Mouse (Mus musculus): ENCODE results near the gene Tenm2. TPM values are rescaled to one million over a fixed set of nuclear protein-coding genes. Genes with fewer than 3 reads are reported as not detected.

Tenm2 gene
- polyA plus RNA-seq, 1 experiment from 2014 or later = 0.03 TPM

GRCm38 (mm10) chr11:36074015-36074567, 1161.7 kb downstream of the Tenm2 start:
- Histone ChIP-seq H3K27me3 (no peaks in the 10 kb centered on the region), H3K9ac (no peak overlapping the region), H3K36me3 (replicated peaks) (no peaks in the 10 kb centered on the region), H3K4me3 (replicated peaks) (no peak overlapping the region), H3K4me2 (no peak overlapping the region), H3K9me3 (replicated peaks) (no peaks in the 10 kb centered on the region), H3K27ac (replicated peaks) (no peak overlapping the region), H3K4me1 (replicated peaks) (no peaks in the 10 kb centered on the region)
- ATAC-seq (ENCODE audit: insufficient read depth) = no peak
- 55% methylated on average over 8 of the region's 8 CpGs for WGBS (ENCODE audit: insufficient replicate concordance)

- H3K27me3 ChIP-seq = no peaks in the 10 kb centered on the region
- no peak overlapping the region for H3K4me2 ChIP-seq
- H3K27ac ChIP-seq (replicated peaks) = no peak overlapping the region
- no peak overlapping the region for H3K9ac ChIP-seq
- no peaks in the 10 kb centered on the region for H3K36me3 ChIP-seq (replicated peaks)
- no peaks in the 10 kb centered on the region for H3K9me3 ChIP-seq (replicated peaks)
- H3K4me1 ChIP-seq (replicated peaks) = no peaks in the 10 kb centered on the region
- no peak overlapping the region for H3K4me3 ChIP-seq (replicated peaks)
- ATAC-seq (ENCODE audit: insufficient read depth) = no peak
- WGBS (ENCODE audit: insufficient replicate concordance) = 58% methylated on average over 8 of the region's 8 CpGs
These were observed 1162.5 kb downstream of the Tenm2 start for GRCm38 (mm10) chr11:36073074-36073818.

- ATAC-seq (ENCODE audit: insufficient read depth) = no peak
- Histone ChIP-seq H3K9ac (no peak overlapping the region), H3K9me3 (replicated peaks) (no peaks in the 10 kb centered on the region), H3K27ac (replicated peaks) (no peak overlapping the region), H3K36me3 (replicated peaks) (no peaks in the 10 kb centered on the region), H3K4me2 (no peak overlapping the region), H3K4me3 (replicated peaks) (no peak overlapping the region), H3K4me1 (replicated peaks) (no peaks in the 10 kb centered on the region), H3K27me3 (no peaks in the 10 kb centered on the region)
- 58% methylated on average over 5 of the region's 5 CpGs for WGBS (ENCODE audit: insufficient replicate concordance)
These were observed 1163.1 kb downstream of the Tenm2 start for GRCm38 (mm10) chr11:36072646-36073045.

- no peak overlapping the region for H3K27ac ChIP-seq (replicated peaks)
- no peaks in the 10 kb centered on the region for H3K27me3 ChIP-seq
- WGBS (ENCODE audit: insufficient replicate concordance) = 51% methylated on average over 9 of the region's 9 CpGs
- H3K36me3 ChIP-seq (replicated peaks) = no peaks in the 10 kb centered on the region
- H3K4me2 ChIP-seq = no peak overlapping the region
- H3K9me3 ChIP-seq (replicated peaks) = no peaks in the 10 kb centered on the region
- no peak overlapping the region for H3K9ac ChIP-seq
- no peaks in the 10 kb centered on the region for H3K4me1 ChIP-seq (replicated peaks)
- no peak for ATAC-seq (ENCODE audit: insufficient read depth)
- no peak overlapping the region for H3K4me3 ChIP-seq (replicated peaks)
These were observed 1163.7 kb downstream of the Tenm2 start for GRCm38 (mm10) chr11:36072038-36072437.

DNA sequence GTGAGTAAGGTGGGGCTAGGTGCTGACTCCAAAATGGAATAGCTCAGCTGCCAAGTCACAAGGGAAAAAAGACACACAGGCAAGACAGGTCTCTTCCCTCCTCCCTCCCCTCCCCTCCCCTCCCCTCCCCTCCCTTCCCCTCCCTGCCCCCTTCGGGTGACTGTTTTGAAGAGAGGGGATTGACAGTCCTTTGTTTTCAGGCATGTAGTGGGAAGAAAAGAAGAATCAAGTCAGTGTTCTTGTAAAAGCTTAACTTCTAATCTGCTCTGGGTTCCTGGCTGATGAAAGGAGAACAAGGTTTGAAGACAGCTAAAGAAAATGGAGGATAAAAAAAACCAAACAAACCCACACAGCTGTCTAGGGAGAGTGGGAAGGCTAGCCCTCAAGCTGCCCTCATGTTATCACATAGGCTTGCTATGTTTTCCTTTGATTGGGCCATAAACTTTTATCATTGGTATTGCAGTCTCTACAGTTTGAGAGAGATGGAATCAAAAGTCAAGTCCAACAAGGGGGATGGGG, 1176.4 kb downstream of the Tenm2 start:
- Histone ChIP-seq H3K4me3 (replicated peaks) (no peak overlapping the region), H3K9me3 (replicated peaks) (no peaks in the 10 kb centered on the region), H3K4me2 (no peak overlapping the region), H3K4me1 (replicated peaks) (no peaks in the 10 kb centered on the region), H3K27me3 (no peaks in the 10 kb centered on the region), H3K9ac (no peak overlapping the region), H3K36me3 (replicated peaks) (no peaks in the 10 kb centered on the region), H3K27ac (replicated peaks) (no peak overlapping the region)
- ATAC-seq (ENCODE audit: insufficient read depth) = no peak
- 17% methylated on average over 1 of the region's 1 CpGs for WGBS (ENCODE audit: insufficient replicate concordance)

- Histone ChIP-seq H3K36me3 (replicated peaks) (no peaks in the 10 kb centered on the region), H3K9me3 (replicated peaks) (no peaks in the 10 kb centered on the region), H3K4me2 (no peak overlapping the region), H3K4me1 (replicated peaks) (no peaks in the 10 kb centered on the region), H3K4me3 (replicated peaks) (no peak overlapping the region), H3K27me3 (no peaks in the 10 kb centered on the region), H3K27ac (replicated peaks) (no peak overlapping the region), H3K9ac (no peak overlapping the region)
- ATAC-seq (ENCODE audit: insufficient read depth) = no peak
- WGBS (ENCODE audit: insufficient replicate concordance) = 82% methylated on average over 11 of the region's 11 CpGs
These were observed 1179.2 kb downstream of the Tenm2 start for GRCm38 (mm10) chr11:36056525-36056924.

- Histone ChIP-seq H3K36me3 (replicated peaks) (no peaks in the 10 kb centered on the region), H3K27ac (replicated peaks) (no peak overlapping the region), H3K9ac (no peak overlapping the region), H3K4me1 (replicated peaks) (no peaks in the 10 kb centered on the region), H3K9me3 (replicated peaks) (no peaks in the 10 kb centered on the region), H3K27me3 (no peaks in the 10 kb centered on the region), H3K4me2 (no peak overlapping the region), H3K4me3 (replicated peaks) (no peak overlapping the region)
- no peak for ATAC-seq (ENCODE audit: insufficient read depth)
- 68% methylated on average over 7 of the region's 7 CpGs for WGBS (ENCODE audit: insufficient replicate concordance)
These were observed 1181.4 kb downstream of the Tenm2 start for GRCm38 (mm10) chr11:36054323-36054722.

- no peak for ATAC-seq (ENCODE audit: insufficient read depth)
- Histone ChIP-seq H3K9me3 (replicated peaks) (no peaks in the 10 kb centered on the region), H3K9ac (no peak overlapping the region), H3K27me3 (no peaks in the 10 kb centered on the region), H3K4me2 (no peak overlapping the region), H3K4me3 (replicated peaks) (no peak overlapping the region), H3K36me3 (replicated peaks) (no peaks in the 10 kb centered on the region), H3K4me1 (replicated peaks) (no peaks in the 10 kb centered on the region), H3K27ac (replicated peaks) (no peak overlapping the region)
- 41% methylated on average over 4 of the region's 4 CpGs for WGBS (ENCODE audit: insufficient replicate concordance)
These were observed 1182.3 kb downstream of the Tenm2 start for GRCm38 (mm10) chr11:36053457-36053856.

DNA sequence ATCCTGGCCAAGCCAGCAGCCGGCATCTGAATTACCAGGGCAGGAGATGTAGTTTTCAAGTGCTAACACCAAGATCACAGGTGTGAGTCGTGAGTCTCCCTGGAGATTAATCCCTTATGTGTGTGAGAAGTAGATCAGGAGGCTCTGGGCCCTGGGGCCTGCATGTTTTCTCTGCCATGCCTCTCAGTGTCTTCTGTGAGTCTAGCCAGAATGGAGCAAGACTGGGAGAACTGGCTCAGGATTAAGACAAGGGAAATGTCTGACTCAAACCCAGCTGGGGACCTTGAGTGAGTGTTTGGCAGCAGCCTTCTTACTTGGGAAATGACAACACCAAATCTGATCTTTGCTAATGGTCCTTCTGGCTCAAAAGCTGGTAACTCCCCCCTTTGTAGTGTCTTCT, 1183.2 kb downstream of the Tenm2 start:
- Histone ChIP-seq H3K4me2 (no peak overlapping the region), H3K9ac (no peak overlapping the region), H3K9me3 (replicated peaks) (no peaks in the 10 kb centered on the region), H3K27ac (replicated peaks) (no peak overlapping the region), H3K36me3 (replicated peaks) (no peaks in the 10 kb centered on the region), H3K4me1 (replicated peaks) (no peaks in the 10 kb centered on the region), H3K27me3 (no peaks in the 10 kb centered on the region), H3K4me3 (replicated peaks) (no peak overlapping the region)
- no peak for ATAC-seq (ENCODE audit: insufficient read depth)
- 38% methylated on average over 2 of the region's 2 CpGs for WGBS (ENCODE audit: insufficient replicate concordance)

- Histone ChIP-seq H3K27ac (replicated peaks) (no peak overlapping the region), H3K9ac (no peak overlapping the region), H3K27me3 (no peaks in the 10 kb centered on the region), H3K4me2 (no peak overlapping the region), H3K36me3 (replicated peaks) (no peaks in the 10 kb centered on the region), H3K4me1 (replicated peaks) (no peaks in the 10 kb centered on the region), H3K4me3 (replicated peaks) (no peak overlapping the region), H3K9me3 (replicated peaks) (no peaks in the 10 kb centered on the region)
- ATAC-seq (ENCODE audit: insufficient read depth) = no peak
- WGBS (ENCODE audit: insufficient replicate concordance) = 50% methylated on average over 1 of the region's 1 CpGs
These were observed 1183.7 kb downstream of the Tenm2 start for GRCm38 (mm10) chr11:36052091-36052490.

GRCm38 (mm10) chr11:36049547-36049946, 1186.2 kb downstream of the Tenm2 start:
- Histone ChIP-seq H3K9me3 (replicated peaks) (no peaks in the 10 kb centered on the region), H3K27ac (replicated peaks) (no peak overlapping the region), H3K9ac (no peak overlapping the region), H3K4me3 (replicated peaks) (no peak overlapping the region), H3K4me1 (replicated peaks) (no peaks in the 10 kb centered on the region), H3K4me2 (no peak overlapping the region), H3K27me3 (no peaks in the 10 kb centered on the region), H3K36me3 (replicated peaks) (no peaks in the 10 kb centered on the region)
- WGBS (ENCODE audit: insufficient replicate concordance) = 25% methylated on average over 5 of the region's 5 CpGs
- ATAC-seq (ENCODE audit: insufficient read depth) = no peak
